Mouse (Mus musculus) spleen, adult 12 weeks (tissue): Measurements from ENCODE around the gene Paqr9.

ENCODE experiments used
- DNase-seq: peaks from one replicate; pipeline ENCODE4 v3.0.0; 2022; ENCODE audit warnings: low spot score

Paqr9 gene

GRCm38 (mm10) chr9:95544598-95544997 is 14.9 kb upstream of the Paqr9 start:
- no peak for DNase-seq

- peak; percentile 57 for DNase-seq
Measured at GRCm38 (mm10) chr9:95546679-95547078, 12.8 kb upstream of the Paqr9 start.

GRCm38 (mm10) chr9:95549626-95550411 is 9.6 kb upstream of the Paqr9 start:
- no peak for DNase-seq

GRCm38 (mm10) chr9:95550856-95551774 is 8.3 kb upstream of the Paqr9 start:
- DNase-seq = peak; percentile 41

- no peak for DNase-seq
Measured at GRCm38 (mm10) chr9:95552175-95552705, 7.2 kb upstream of the Paqr9 start.

GRCm38 (mm10) chr9:95554231-95555221 is 4.9 kb upstream of the Paqr9 start:
- peak; percentile 55 for DNase-seq

GRCm38 (mm10) chr9:95555233-95555740 is 4.2 kb upstream of the Paqr9 start:
- DNase-seq = peak; percentile 31

- peak; percentile 50 for DNase-seq
Measured at GRCm38 (mm10) chr9:95556067-95556512, 3.4 kb upstream of the Paqr9 start.

- DNase-seq = no peak
Measured at GRCm38 (mm10) chr9:95557722-95558121, 1.7 kb upstream of the Paqr9 start.

GRCm38 (mm10) chr9:95558726-95559058 is 765 bp upstream of the Paqr9 start:
- DNase-seq = no peak

- DNase-seq = peak; percentile 36
Measured at GRCm38 (mm10) chr9:95559936-95560735, 679 bp downstream of the Paqr9 start.

GRCm38 (mm10) chr9:95564047-95564446 is 4.6 kb downstream of the Paqr9 start:
- no peak for DNase-seq

GRCm38 (mm10) chr9:95566394-95566793 is 6.9 kb downstream of the Paqr9 start:
- DNase-seq = no peak

- no peak for DNase-seq
Measured at GRCm38 (mm10) chr9:95566931-95567330, 7.5 kb downstream of the Paqr9 start.

- no peak for DNase-seq
Measured at GRCm38 (mm10) chr9:95569249-95569648, 9.8 kb downstream of the Paqr9 start.

GRCm38 (mm10) chr9:95569966-95570365 is 10.5 kb downstream of the Paqr9 start:
- DNase-seq = no peak

- no peak for DNase-seq
Measured at GRCm38 (mm10) chr9:95570604-95571003, 11.1 kb downstream of the Paqr9 start.

GRCm38 (mm10) chr9:95571494-95571893 is 12.0 kb downstream of the Paqr9 start:
- no peak for DNase-seq

GRCm38 (mm10) chr9:95572558-95572957 is 13.1 kb downstream of the Paqr9 start:
- no peak for DNase-seq

GRCm38 (mm10) chr9:95574116-95574515 is 14.7 kb downstream of the Paqr9 start:
- DNase-seq = no peak
